Mouse (Mus musculus) forebrain, postnatal 0 days (tissue): ENCODE measurements around the gene Ctnnd2. TPM values are rescaled to one million over a fixed set of nuclear protein-coding genes. Genes with fewer than 3 reads are reported as not detected.

Experiments used
- ATAC-seq: fragments of 200-750 bp; cut with Nextera tagmentation; 2 replicates; pipeline ENCODE4 v1.8.0; 2017; ENCODE audit warnings: mild to moderate bottlenecking, moderate library complexity
- DNase-seq: peaks from one replicate; pipeline ENCODE4 v3.0.0-alpha.2; 2015
- H3K27ac ChIP-seq: fragments of 300-500 bp; sonication (generic); 2 replicates; pipeline ENCODE4 v1.5.1; 2014; ENCODE audit warnings: low read depth, mild to moderate bottlenecking, antibody characterized with exemption, low read length, moderate library complexity, mixed read lengths
- H3K27me3 ChIP-seq: fragments of 300-500 bp; sonication (generic); 2 replicates; pipeline ENCODE4 v1.6.1; 2014; ENCODE audit warnings: mild to moderate bottlenecking, low read length, mixed read lengths; ENCODE audit not compliant: insufficient read depth
- H3K36me3 ChIP-seq: fragments of 300-500 bp; sonication (generic); 2 replicates; pipeline ENCODE4 v1.6.1; 2014; ENCODE audit warnings: mild to moderate bottlenecking, moderate library complexity; ENCODE audit not compliant: insufficient read depth
- H3K4me1 ChIP-seq: fragments of 300-500 bp; sonication (generic); 2 replicates; pipeline ENCODE4 v1.6.1; 2014; ENCODE audit warnings: antibody characterized with exemption; ENCODE audit not compliant: insufficient read depth
- H3K4me2 ChIP-seq: fragments of 300-500 bp; sonication (generic); 2 replicates; pipeline ENCODE4 v1.6.1; 2014; ENCODE audit warnings: low read depth, mild to moderate bottlenecking, moderate library complexity
- H3K4me3 ChIP-seq: fragments of 300-500 bp; sonication (generic); 2 replicates; pipeline ENCODE4 v1.5.1; 2014; ENCODE audit warnings: low read depth, low read length, mixed read lengths
- H3K9ac ChIP-seq: fragments of 300-500 bp; sonication (generic); 2 replicates; pipeline ENCODE4 v1.6.1; 2014; ENCODE audit warnings: mild to moderate bottlenecking
- H3K9me3 ChIP-seq: fragments of 300-500 bp; sonication (generic); 2 replicates; pipeline ENCODE4 v1.6.1; 2016; ENCODE audit warnings: low read length
- CTCF ChIP-seq: sonication (generic); IDR thresholded peaks from 2 replicates; pipeline ENCODE4 v1.5.1; 2016; ENCODE audit warnings: antibody characterized with exemption, control low read depth, low read depth
- WGBS: fragments of 180-500 bp; shearing (Covaris S2); extraction: QIAGEN DNeasy Blood & Tissue Kit; methylation state at CpG from one replicate; pipeline ENCODE4 v1.1.7; 2014; 5-methylcytosine and 5-hydroxymethylcytosine counted together
- polyA plus RNA-seq: library from polyadenylated mRNA; unstranded; fragments of >200 nt; fragmentation: Nextera tagmentation; extraction: Ambion mirVana; gene quantifications from 2 replicates; pipeline ENCODE4 v1.2.1, GENCODE M21; 2015
- total RNA-seq: library from RNA; depleted of rRNA; stranded (reverse); fragments of >200 nt; gene quantifications from 2 replicates; pipeline ENCODE4 v1.2.3, GENCODE M21; 2014

Gene Ctnnd2
- total and polyA plus RNA-seq, 2 experiments from 2014 or later = 73.6 to 130 TPM

DNA sequence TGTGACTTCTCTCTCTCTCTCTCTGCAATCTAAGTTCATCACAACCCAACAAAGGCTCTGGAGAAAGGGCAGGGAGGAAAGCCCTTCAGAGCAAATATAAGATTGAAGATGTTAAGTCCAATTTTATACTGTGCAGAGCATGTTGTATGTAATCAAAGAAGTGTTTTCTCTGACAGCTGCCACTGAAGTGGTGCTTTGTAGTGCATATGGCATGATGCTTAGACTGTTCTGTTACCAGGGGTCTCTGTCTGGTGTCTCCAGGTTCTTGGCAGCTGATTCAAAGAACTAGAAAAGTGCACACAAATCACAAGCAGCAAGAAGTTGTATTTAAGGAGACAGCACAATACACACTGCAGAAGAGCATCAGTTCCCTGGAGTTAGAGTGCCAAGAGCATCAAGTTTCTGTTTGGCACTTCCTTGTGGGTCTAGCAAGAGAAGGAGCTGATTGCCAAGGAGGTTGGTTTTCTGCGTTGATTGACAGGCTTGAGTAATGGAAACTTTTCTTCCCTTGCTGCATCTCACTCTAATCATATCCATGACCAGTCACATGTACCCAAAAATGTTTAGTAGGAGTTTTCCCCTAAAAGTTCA, 590.4 kb downstream of the Ctnnd2 start:
- no peak for DNase-seq
- H3K9ac ChIP-seq = no peak overlapping the region
- WGBS = 89% methylated on average over 1 of the region's 1 CpGs
- no peak overlapping the region for H3K4me2 ChIP-seq
- H3K4me3 ChIP-seq = no peak overlapping the region
- no peaks in the 10 kb centered on the region for H3K4me1 ChIP-seq
- H3K27me3 ChIP-seq = no peaks in the 10 kb centered on the region
- peak; percentile 66 for ATAC-seq
- no peaks in the 10 kb centered on the region for H3K9me3 ChIP-seq
- no peak overlapping the region for H3K27ac ChIP-seq
- TF ChIP-seq CTCF = no peak
- no peaks in the 10 kb centered on the region; the same call in 1 of the 2 replicates for H3K36me3 ChIP-seq

GRCm38 (mm10) chr15:30776931-30777330, 604.5 kb downstream of the Ctnnd2 start:
- no peak for ATAC-seq
- H3K9ac ChIP-seq = no peak overlapping the region
- no peak for DNase-seq

GRCm38 (mm10) chr15:30777801-30778200, 605.4 kb downstream of the Ctnnd2 start:
- 89% methylated on average over 5 of the region's 5 CpGs for WGBS
- Histone ChIP-seq H3K27me3 (no peaks in the 10 kb centered on the region), H3K9ac (no peak overlapping the region), H3K4me2 (no peak overlapping the region), H3K9me3 (no peaks in the 10 kb centered on the region), H3K36me3 (0 out of 2 replicates have a peak, but pooled peaks cover 11% of the 10 kb centered on the region), H3K27ac (no peak overlapping the region), H3K4me3 (no peak overlapping the region), H3K4me1 (0 out of 2 replicates have a peak, but pooled peaks cover 3% of the 10 kb centered on the region)
- DNase-seq = no peak
- no peak for TF ChIP-seq CTCF
- no peak for ATAC-seq

More at GRCm38 (mm10) chr15:30776931-30777330, 604.5 kb downstream of the Ctnnd2 start:
- no peak overlapping the region for H3K27ac ChIP-seq
- no peak overlapping the region for H3K4me2 ChIP-seq
- 0 out of 2 replicates have a peak, but pooled peaks cover 3% of the 10 kb centered on the region for H3K4me1 ChIP-seq
- no peaks in the 10 kb centered on the region for H3K9me3 ChIP-seq
- 0 out of 2 replicates have a peak, but pooled peaks cover 7% of the 10 kb centered on the region for H3K36me3 ChIP-seq
- no peak overlapping the region for H3K4me3 ChIP-seq
- H3K27me3 ChIP-seq = no peaks in the 10 kb centered on the region
- no peak for TF ChIP-seq CTCF
- WGBS = 89% methylated on average over 7 of the region's 7 CpGs

- 0 out of 2 replicates have a peak, but pooled peaks cover 3% of the 10 kb centered on the region for H3K4me1 ChIP-seq
- H3K36me3 ChIP-seq = 0 out of 2 replicates have a peak, but pooled peaks cover 11% of the 10 kb centered on the region
These were observed 607.5 kb downstream of the Ctnnd2 start for GRCm38 (mm10) chr15:30779903-30780302.

DNA sequence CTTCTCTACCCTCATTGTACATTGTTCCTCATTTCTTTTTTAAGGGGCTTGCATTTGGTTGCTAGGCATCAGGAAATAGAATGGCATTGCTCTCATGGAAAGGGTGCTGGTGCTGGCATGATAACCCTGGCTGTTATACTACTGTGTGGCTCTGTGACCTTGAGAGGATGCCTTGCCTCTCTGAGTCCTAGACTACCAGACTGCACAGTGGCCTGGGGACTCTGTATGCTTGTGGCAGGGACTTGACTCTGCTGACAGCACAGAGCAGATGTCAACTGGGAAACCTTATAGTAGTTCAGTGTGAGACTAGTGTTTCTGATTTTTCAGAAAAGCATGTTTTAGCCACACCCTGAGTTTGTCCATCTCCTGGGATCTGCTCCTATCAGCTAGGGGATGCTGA, 608.6 kb downstream of the Ctnnd2 start:
- Histone ChIP-seq H3K9ac (no peak overlapping the region), H3K4me3 (no peak overlapping the region), H3K4me1 (0 out of 2 replicates have a peak, but pooled peaks cover 3% of the 10 kb centered on the region), H3K27me3 (no peaks in the 10 kb centered on the region), H3K36me3 (0 out of 2 replicates have a peak, but pooled peaks cover 11% of the 10 kb centered on the region), H3K9me3 (no peaks in the 10 kb centered on the region), H3K4me2 (no peak overlapping the region), H3K27ac (no peak overlapping the region)
- ATAC-seq (no peak), DNase-seq (no peak)
- TF ChIP-seq CTCF = no peak

More at GRCm38 (mm10) chr15:30779903-30780302, 607.5 kb downstream of the Ctnnd2 start:
- no peak for DNase-seq
- no peak overlapping the region for H3K4me3 ChIP-seq
- no peak overlapping the region for H3K27ac ChIP-seq
- TF ChIP-seq CTCF = no peak
- 93% methylated on average over 1 of the region's 1 CpGs for WGBS
- no peak overlapping the region for H3K9ac ChIP-seq
- H3K9me3 ChIP-seq = no peaks in the 10 kb centered on the region
- no peak for ATAC-seq
- H3K27me3 ChIP-seq = no peaks in the 10 kb centered on the region
- H3K4me2 ChIP-seq = no peak overlapping the region

GRCm38 (mm10) chr15:30785706-30786320, 613.4 kb downstream of the Ctnnd2 start:
- DNase-seq (no peak), ATAC-seq (peak; percentile 38)
- TF ChIP-seq CTCF = no peak
- H3K27ac ChIP-seq = no peak overlapping the region
- no peak overlapping the region for H3K4me3 ChIP-seq
- H3K9me3 ChIP-seq = no peaks in the 10 kb centered on the region
- WGBS = 88% methylated on average over 5 of the region's 5 CpGs
- no peak overlapping the region for H3K4me2 ChIP-seq
- H3K9ac ChIP-seq = no peak overlapping the region
- no peaks in the 10 kb centered on the region for H3K27me3 ChIP-seq
- 0 out of 2 replicates have a peak, but pooled peaks cover 4% of the 10 kb centered on the region for H3K36me3 ChIP-seq
- H3K4me1 ChIP-seq = 0 out of 2 replicates have a peak, but pooled peaks cover 2% of the 10 kb centered on the region

- no peak for DNase-seq
- WGBS = 83% methylated on average over 3 of the region's 3 CpGs
- H3K4me1 ChIP-seq = no peaks in the 10 kb centered on the region
- no peak for ATAC-seq
- no peaks in the 10 kb centered on the region for H3K27me3 ChIP-seq
- no peaks in the 10 kb centered on the region for H3K9me3 ChIP-seq
- no peak for TF ChIP-seq CTCF
- H3K27ac ChIP-seq = no peak overlapping the region
- H3K4me3 ChIP-seq = no peak overlapping the region
- H3K4me2 ChIP-seq = no peak overlapping the region
- no peaks in the 10 kb centered on the region for H3K36me3 ChIP-seq
- H3K9ac ChIP-seq = no peak overlapping the region
These were observed 620.9 kb downstream of the Ctnnd2 start for GRCm38 (mm10) chr15:30793260-30793659.
